Mouse (Mus musculus): Measurements from ENCODE around the gene Gm13306. TPM values are rescaled to one million over a fixed set of nuclear protein-coding genes. Genes with fewer than 3 reads are reported as not detected.

The Gm13306 gene
- polyA plus RNA-seq, 1 experiment from 2014 or later, result not detected

Other genes with a start within 250 kb of the Gm13306 start
- not detected in 2 replicates for gene Gm21541, start 249.8 kb upstream of the Gm13306 start, polyA plus RNA-seq (2015; fragmentation: Nextera tagmentation; extraction: Ambion mirVana)
- 0.28 TPM in 1 of 2 replicates, not detected in the other for gene Gm20878, start 211.9 kb upstream of the Gm13306 start, polyA plus RNA-seq (2015; fragmentation: Nextera tagmentation; extraction: Ambion mirVana)
- gene Fam205a4, start 187.4 kb upstream of the Gm13306 start, polyA plus RNA-seq (2015; fragmentation: Nextera tagmentation; extraction: Ambion mirVana), result not detected in 2 replicates
- not detected in 2 replicates for gene Gm21093, start 118.7 kb upstream of the Gm13306 start, polyA plus RNA-seq (2015; fragmentation: Nextera tagmentation; extraction: Ambion mirVana)
- not detected in 2 replicates for gene Gm3893, start 62.2 kb upstream of the Gm13306 start, polyA plus RNA-seq (2015; fragmentation: Nextera tagmentation; extraction: Ambion mirVana)
- 0.29 TPM in 1 of 2 replicates, not detected in the other for gene Gm13304, start 38.6 kb upstream of the Gm13306 start, polyA plus RNA-seq (2015; fragmentation: Nextera tagmentation; extraction: Ambion mirVana)
- 0.27 TPM in 1 of 2 replicates, not detected in the other for gene Gm13305, start 15.2 kb downstream of the Gm13306 start, polyA plus RNA-seq (2015; fragmentation: Nextera tagmentation; extraction: Ambion mirVana)
- gene Gm10600, start 87.2 kb downstream of the Gm13306 start, polyA plus RNA-seq (2015; fragmentation: Nextera tagmentation; extraction: Ambion mirVana), result 0.05 TPM in 1 of 2 replicates, not detected in the other
- not detected in 2 replicates for gene Ccl21b, start 102.3 kb downstream of the Gm13306 start, polyA plus RNA-seq (2015; fragmentation: Nextera tagmentation; extraction: Ambion mirVana)
- not detected in 2 replicates for gene Gm21953, start 140.8 kb downstream of the Gm13306 start, polyA plus RNA-seq (2015; fragmentation: Nextera tagmentation; extraction: Ambion mirVana)
- gene Fam205a3, start 164.9 kb downstream of the Gm13306 start, polyA plus RNA-seq (2015; fragmentation: Nextera tagmentation; extraction: Ambion mirVana), result not detected in 2 replicates